Mouse (Mus musculus) myocyte (in vitro differentiated cells): ENCODE measurements around the gene Zfp229. TPM values are rescaled to one million over a fixed set of nuclear protein-coding genes. Genes with fewer than 3 reads are reported as not detected.
A peak's percentile ranks its signal among the peaks of the same experiment; 100 is the strongest.

ENCODE experiments used
- H3K27me3 ChIP-seq: one replicate; pipeline ENCODE4 v1.6.1; 2011; ENCODE audit not compliant: control insufficient read depth, insufficient read depth, insufficient read length
- H3K36me3 ChIP-seq: one replicate; pipeline ENCODE4 v1.6.1; 2011; ENCODE audit not compliant: control insufficient read depth, insufficient read depth
- H3K4me2 ChIP-seq: one replicate; pipeline ENCODE4 v1.6.1; 2011; ENCODE audit warnings: low read depth, control low read depth
- H3K4me3 ChIP-seq: one replicate; pipeline ENCODE4 v1.5.1; 2011; ENCODE audit warnings: mild to moderate bottlenecking, control low read depth, moderate library complexity
- H3K79me2 ChIP-seq: one replicate; pipeline ENCODE4 v1.6.1; 2011; ENCODE audit not compliant: control insufficient read depth, insufficient read depth
- H3ac ChIP-seq: one replicate; pipeline ENCODE4 v1.6.1; 2011; ENCODE audit not compliant: control insufficient read depth, insufficient read length
- CEBPB ChIP-seq: IDR thresholded peaks from 2 replicates; pipeline ENCODE4 v1.6.1; 2011; ENCODE audit warnings: mild to moderate bottlenecking, moderate library complexity; ENCODE audit not compliant: poor library complexity, insufficient read depth, severe bottlenecking
- E2F4 ChIP-seq: IDR thresholded peaks from one replicate; pipeline ENCODE4 v1.6.1; 2011; ENCODE audit warnings: mild to moderate bottlenecking, control low read depth, moderate library complexity; ENCODE audit not compliant: insufficient read depth
- MAX ChIP-seq: IDR thresholded peaks from one replicate; pipeline ENCODE4 v1.6.1; 2011; ENCODE audit warnings: low read depth, mild to moderate bottlenecking, control low read depth
- MYOD1 ChIP-seq, 3 experiments: IDR thresholded peaks; one replicate each; pipeline ENCODE4 v1.6.1; 2011; ENCODE audit warnings: control low read depth in 2 of 3, low read depth in 2 of 3, mild to moderate bottlenecking in 2 of 3, moderate library complexity in 1 of 3; ENCODE audit not compliant: insufficient read length in 2 of 3, control insufficient read depth in 1 of 3
- MYOG ChIP-seq, 3 experiments: IDR thresholded peaks; one replicate each; pipeline ENCODE4 v1.6.1; 2011; ENCODE audit warnings: control low read depth in 2 of 3, low read depth in 2 of 3, mild to moderate bottlenecking in 2 of 3; ENCODE audit not compliant: insufficient read length in 2 of 3, control insufficient read depth in 1 of 3, insufficient read depth in 1 of 3
- POLR2A ChIP-seq: IDR thresholded peaks from one replicate; pipeline ENCODE4 v1.6.1; 2011; ENCODE audit warnings: low read depth, mild to moderate bottlenecking, control low read depth, moderate library complexity; ENCODE audit not compliant: insufficient read length
- POLR2AphosphoS2 ChIP-seq: IDR thresholded peaks from one replicate; pipeline ENCODE4 v1.6.1; 2011; ENCODE audit warnings: low read depth, control low read depth; ENCODE audit not compliant: insufficient read length
- REST ChIP-seq: IDR thresholded peaks from one replicate; pipeline ENCODE4 v1.6.1; 2011; ENCODE audit warnings: mild to moderate bottlenecking, control low read depth, moderate library complexity; ENCODE audit not compliant: insufficient read depth, insufficient read length
- SRF ChIP-seq: IDR thresholded peaks from one replicate; pipeline ENCODE4 v1.6.1; 2011; ENCODE audit warnings: low read depth; ENCODE audit not compliant: control insufficient read depth, insufficient read length
- TCF12 ChIP-seq: IDR thresholded peaks from one replicate; pipeline ENCODE4 v1.6.1; 2011; ENCODE audit warnings: mild to moderate bottlenecking, control low read depth; ENCODE audit not compliant: poor library complexity, insufficient read depth, severe bottlenecking
- TCF3 ChIP-seq: IDR thresholded peaks from one replicate; pipeline ENCODE4 v1.6.1; 2011; ENCODE audit warnings: low read depth, control low read depth; ENCODE audit not compliant: insufficient read length
- USF1 ChIP-seq: IDR thresholded peaks from one replicate; pipeline ENCODE4 v1.6.1; 2011; ENCODE audit warnings: low read depth, mild to moderate bottlenecking, control low read depth, moderate library complexity
- polyA plus RNA-seq: library from polyadenylated mRNA; unstranded; fragments of >200 nt; fragmentation: generic; extraction: Trizol; gene quantifications from one replicate; pipeline ENCODE4 v1.2.1, GENCODE M21; 2012; ENCODE audit warnings: missing spikeins

Zfp229 gene
- polyA plus RNA-seq, 1 experiment: 0.54 TPM

DNA sequence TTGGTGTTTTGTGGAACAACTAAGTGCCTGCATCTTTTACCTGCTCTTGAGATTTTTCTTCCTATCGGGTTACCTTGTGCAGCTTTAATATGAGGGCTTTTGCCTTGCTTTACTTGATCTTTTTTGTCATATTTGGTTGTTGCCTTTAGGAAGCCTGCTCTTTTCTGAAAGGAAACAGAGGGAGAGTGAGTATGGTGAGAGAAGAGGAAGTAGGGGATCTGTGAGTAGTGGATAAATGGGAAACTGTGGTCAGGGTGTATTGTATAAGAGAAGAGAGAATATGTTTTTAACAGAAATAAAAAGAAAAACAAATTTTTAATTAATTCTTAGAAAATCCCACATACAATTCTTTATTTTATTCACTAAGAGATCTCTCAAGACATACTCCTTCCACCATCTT lies 27.2 kb upstream of the Zfp229 start:
- TF ChIP-seq POLR2A: no peak
- TF ChIP-seq TCF12: no peak
- TF ChIP-seq USF1: no peak
- no peak for TF ChIP-seq TCF3
- no peak for TF ChIP-seq E2F4
- no peak for TF ChIP-seq MYOD1 (IDR thresholded peaks at IDR 0.05; ENCODE audit: control insufficient read depth in 1 of 3, insufficient read length in 2 of 3, low read depth in 2 of 3)
- TF ChIP-seq MYOG (IDR thresholded peaks at IDR 0.05; ENCODE audit: control insufficient read depth in 1 of 3, insufficient read depth in 1 of 3, insufficient read length in 2 of 3, low read depth in 2 of 3): no peak
- TF ChIP-seq POLR2AphosphoS2: no peak
- no peak for TF ChIP-seq CEBPB
- TF ChIP-seq SRF: no peak
- TF ChIP-seq MAX: no peak
- TF ChIP-seq REST: no peak
- no peak overlapping the region for H3K4me2 ChIP-seq
- no peaks in the 10 kb centered on the region for H3K36me3 ChIP-seq
- H3K4me3 ChIP-seq: no peak overlapping the region
- H3K79me2 ChIP-seq: no peaks in the 10 kb centered on the region
- H3ac ChIP-seq: no peak overlapping the region
- H3K27me3 ChIP-seq: no peaks in the 10 kb centered on the region

DNA sequence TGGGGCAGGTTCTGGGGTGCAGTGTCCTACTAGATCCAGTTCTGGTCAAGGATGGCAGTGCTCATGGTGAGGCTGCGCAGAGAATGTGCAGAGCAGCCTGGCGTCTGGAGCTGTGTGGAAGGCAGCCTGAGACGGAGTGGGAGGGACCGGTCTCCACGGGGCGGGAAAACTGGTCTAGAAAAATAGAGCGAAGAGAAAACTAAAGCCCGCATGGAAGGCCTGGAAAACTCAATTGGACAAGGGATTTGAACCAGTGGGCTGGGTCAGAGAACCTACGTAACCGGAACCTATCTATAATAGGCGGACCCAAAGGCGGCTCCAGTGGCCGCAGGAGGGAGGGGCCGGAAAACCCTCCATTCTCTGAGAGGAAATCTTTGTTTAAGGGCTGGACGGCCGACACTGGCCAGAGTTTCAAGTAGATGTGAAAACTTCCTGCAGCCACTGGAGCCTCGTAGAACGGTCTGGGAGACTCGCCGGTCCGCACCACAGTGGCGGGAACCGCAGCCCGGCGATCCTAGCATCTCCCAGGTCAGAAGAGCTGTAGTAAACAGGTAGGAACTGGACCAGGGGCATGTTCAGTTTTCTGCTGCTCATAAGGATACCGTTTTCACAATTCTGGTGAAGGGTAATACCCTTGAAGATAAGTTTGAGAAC lies 23.1 kb upstream of the Zfp229 start, which contains the start of gene Zfp760:
TSS of gene Zfp760 (plus strand) at position 399 of the 654 bp plus-strand sequence.
- H3K4me2 ChIP-seq: peak within 1 kb of the TSS; percentile 80
- H3K27me3 ChIP-seq: no peaks in the 10 kb centered on the region
- H3K4me3 ChIP-seq: peak within 1 kb of the TSS; percentile 45
- no peak within 1 kb of the TSS for H3ac ChIP-seq
- TF ChIP-seq POLR2A (peak; percentile 70), POLR2AphosphoS2 (peak; percentile 81), MAX (no peak), USF1 (no peak), TCF12 (no peak), REST (no peak), SRF (peak; percentile 51), MYOG (IDR thresholded peaks at IDR 0.05; ENCODE audit: control insufficient read depth in 1 of 3, insufficient read depth in 1 of 3, insufficient read length in 2 of 3, low read depth in 2 of 3) (no peak), E2F4 (peak; percentile 58)
- H3K36me3 ChIP-seq: peaks cover 7% of the 10 kb centered on the region
- H3K79me2 ChIP-seq: no peaks in the 10 kb centered on the region

DNA sequence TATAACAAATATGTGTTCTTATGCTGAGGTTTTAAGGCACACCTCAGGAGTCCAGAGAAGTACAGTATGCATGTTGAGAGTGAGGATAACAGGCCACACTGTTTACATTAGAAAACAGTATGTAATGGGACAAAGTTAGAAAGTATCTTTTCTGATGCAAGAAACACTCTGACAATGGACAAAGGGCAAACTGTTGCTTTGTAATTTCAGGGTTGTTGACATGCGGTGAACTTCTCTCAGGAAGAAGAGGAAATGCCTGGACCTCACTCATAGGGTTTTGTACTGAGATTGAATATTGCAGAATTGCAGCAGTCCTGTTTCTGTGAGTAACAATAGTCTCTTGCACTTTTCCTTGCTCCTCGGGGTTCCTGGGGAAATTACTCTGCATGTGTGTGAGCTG lies 22.2 kb upstream of the Zfp229 start:
- peak overlapping the region; percentile 80 for H3K4me2 ChIP-seq
- no peaks in the 10 kb centered on the region for H3K79me2 ChIP-seq
- H3K36me3 ChIP-seq: peaks cover 7% of the 10 kb centered on the region
- peak overlapping the region; percentile 45 for H3K4me3 ChIP-seq
- no peaks in the 10 kb centered on the region for H3K27me3 ChIP-seq
- TF ChIP-seq CEBPB (no peak), MAX (no peak), POLR2AphosphoS2 (no peak), REST (no peak), USF1 (no peak), POLR2A (no peak), TCF12 (no peak), SRF (no peak), MYOD1 (IDR thresholded peaks at IDR 0.05; ENCODE audit: control insufficient read depth in 1 of 3, insufficient read length in 2 of 3, low read depth in 2 of 3) (no peak), E2F4 (no peak), TCF3 (no peak), MYOG (IDR thresholded peaks at IDR 0.05; ENCODE audit: control insufficient read depth in 1 of 3, insufficient read depth in 1 of 3, insufficient read length in 2 of 3, low read depth in 2 of 3) (no peak)
- no peak overlapping the region for H3ac ChIP-seq

DNA sequence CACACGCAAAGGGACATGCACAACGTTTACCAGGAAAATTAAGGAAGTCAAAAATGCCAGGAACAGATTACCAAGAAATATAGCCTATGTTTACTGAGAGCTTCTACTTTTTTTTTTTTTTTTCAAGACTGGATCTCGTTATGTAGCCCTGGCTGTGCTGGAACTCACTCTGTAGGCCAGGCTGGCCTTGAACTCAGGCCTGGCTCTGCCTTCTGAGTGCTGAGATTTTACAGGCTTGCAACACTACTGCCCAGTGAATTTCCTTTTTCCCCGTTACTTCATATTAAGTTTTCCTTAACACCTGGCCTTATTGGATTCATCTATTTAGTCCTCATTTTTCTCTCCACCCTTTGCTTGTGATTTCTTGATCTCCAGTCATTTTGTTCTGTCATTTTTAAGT lies 2.5 kb downstream of the Zfp229 start:
- peak overlapping the region; percentile 42 for H3K4me3 ChIP-seq
- no peaks in the 10 kb centered on the region for H3K79me2 ChIP-seq
- H3K4me2 ChIP-seq: peak overlapping the region; percentile 77
- no peaks in the 10 kb centered on the region for H3K36me3 ChIP-seq
- H3K27me3 ChIP-seq: no peaks in the 10 kb centered on the region
- TF ChIP-seq CEBPB (no peak), TCF3 (no peak), MAX (no peak), POLR2A (no peak), MYOG (IDR thresholded peaks at IDR 0.05; ENCODE audit: control insufficient read depth in 1 of 3, insufficient read depth in 1 of 3, insufficient read length in 2 of 3, low read depth in 2 of 3) (no peak), E2F4 (no peak), SRF (no peak), MYOD1 (IDR thresholded peaks at IDR 0.05; ENCODE audit: control insufficient read depth in 1 of 3, insufficient read length in 2 of 3, low read depth in 2 of 3) (no peak), POLR2AphosphoS2 (no peak), REST (no peak), TCF12 (no peak), USF1 (no peak)
- H3ac ChIP-seq: no peak overlapping the region
